Mouse (Mus musculus): ENCODE results near the gene H2-M10.2. TPM values are rescaled to one million over a fixed set of nuclear protein-coding genes. Genes with fewer than 3 reads are reported as not detected.

Gene H2-M10.2
- polyA plus RNA-seq, 2 experiments: not detected

- H3K4me1 ChIP-seq (replicated peaks; ENCODE audit: control insufficient read depth in 2 of 2, insufficient read depth in 2 of 2, low read length in 1 of 2): no peaks in the 10 kb centered on the region
- no peaks in the 10 kb centered on the region for H3K27me3 ChIP-seq (ENCODE audit: control insufficient read depth, insufficient read depth, low read length)
- peaks cover 18% of the 10 kb centered on the region for H3K36me3 ChIP-seq (replicated peaks; ENCODE audit: control insufficient read depth, insufficient read depth, low read depth)
- WGBS (ENCODE audit: insufficient replicate concordance): 81% methylated on average over 3 of the region's 3 CpGs
- no peak overlapping the region for H3K4me2 ChIP-seq (ENCODE audit: low read depth)
- no peak for ATAC-seq (ENCODE audit: insufficient read depth)
- H3K9me3 ChIP-seq (ENCODE audit: control insufficient read depth, low read length): no peaks in the 10 kb centered on the region
- no peak overlapping the region for H3K4me3 ChIP-seq (ENCODE audit: insufficient read depth in 1 of 2, low read depth in 2 of 2, low read length in 2 of 2)
- TF ChIP-seq EP300 (IDR thresholded peaks at IDR 0.05; ENCODE audit: low read depth) (no peak), CTCF (IDR thresholded peaks at IDR 0.05; ENCODE audit: low read depth) (no peak)
- no peak overlapping the region for H3K9ac ChIP-seq (replicated peaks)
- H3K27ac ChIP-seq: no peak overlapping the region
- no peak for DNase-seq (ENCODE audit: low read depth in 3 of 3, low spot score in 3 of 3)
These were observed 21.9 kb downstream of the H2-M10.2 start for GRCm38 (mm10) chr17:36264273-36264925.

- ATAC-seq (ENCODE audit: insufficient read depth) (no peak), DNase-seq (ENCODE audit: low read depth in 3 of 3, low spot score in 3 of 3) (no peak)
- no peaks in the 10 kb centered on the region for H3K27me3 ChIP-seq (ENCODE audit: control insufficient read depth, insufficient read depth, low read length)
- TF ChIP-seq CTCF (IDR thresholded peaks at IDR 0.05; ENCODE audit: low read depth) (no peak), EP300 (IDR thresholded peaks at IDR 0.05; ENCODE audit: low read depth) (no peak)
- H3K9ac ChIP-seq (replicated peaks): no peak overlapping the region
- 49% methylated on average over 9 of the region's 9 CpGs for WGBS (ENCODE audit: insufficient replicate concordance)
- H3K27ac ChIP-seq: no peak overlapping the region
- H3K9me3 ChIP-seq (ENCODE audit: control insufficient read depth, low read length): no peaks in the 10 kb centered on the region
- peaks cover 10% of the 10 kb centered on the region for H3K36me3 ChIP-seq (replicated peaks; ENCODE audit: control insufficient read depth, insufficient read depth, low read depth)
- no peak overlapping the region for H3K4me2 ChIP-seq (ENCODE audit: low read depth)
- peaks cover 3% of the 10 kb centered on the region in 2 experiments; a peak in 2 of 4 replicates for H3K4me1 ChIP-seq (replicated peaks; ENCODE audit: control insufficient read depth in 2 of 2, insufficient read depth in 2 of 2, low read length in 1 of 2)
- H3K4me3 ChIP-seq (ENCODE audit: insufficient read depth in 1 of 2, low read depth in 2 of 2, low read length in 2 of 2): no peak overlapping the region
These were observed 24.7 kb downstream of the H2-M10.2 start for GRCm38 (mm10) chr17:36261511-36262166.

GRCm38 (mm10) chr17:36257969-36258368 is 28.3 kb downstream of the H2-M10.2 start, which contains the start of gene Rpp21:
TSS of gene Rpp21 (minus strand) at chr17:36258069.
- peak within 1 kb of the TSS; percentile 93 for H3K9ac ChIP-seq (replicated peaks)
- WGBS (ENCODE audit: insufficient replicate concordance): 46% methylated on average over 6 of the region's 6 CpGs
- peak within 1 kb of the TSS; percentile 73 to 86 for H3K4me3 ChIP-seq (ENCODE audit: insufficient read depth in 1 of 2, low read depth in 2 of 2, low read length in 2 of 2)
- TF ChIP-seq EP300 (IDR thresholded peaks at IDR 0.05; ENCODE audit: low read depth) (no peak), CTCF (IDR thresholded peaks at IDR 0.05; ENCODE audit: low read depth) (no peak)
- DNase-seq (ENCODE audit: low read depth in 3 of 3, low spot score in 3 of 3) (no peak), ATAC-seq (ENCODE audit: insufficient read depth) (no peak)
- peaks cover under 1% of the 10 kb centered on the region; the same call in 1 of the 2 replicates for H3K36me3 ChIP-seq (replicated peaks; ENCODE audit: control insufficient read depth, insufficient read depth, low read depth)
- H3K27me3 ChIP-seq (ENCODE audit: control insufficient read depth, insufficient read depth, low read length): no peaks in the 10 kb centered on the region
- peak within 1 kb of the TSS; percentile 68 for H3K4me2 ChIP-seq (ENCODE audit: low read depth)
- H3K4me1 ChIP-seq (replicated peaks; ENCODE audit: control insufficient read depth in 2 of 2, insufficient read depth in 2 of 2, low read length in 1 of 2): peaks cover 3 to 4% of the 10 kb centered on the region in 2 experiments; a peak in 2 of 4 replicates
- H3K9me3 ChIP-seq (ENCODE audit: control insufficient read depth, low read length): no peaks in the 10 kb centered on the region
- H3K27ac ChIP-seq: peak within 1 kb of the TSS; percentile 10; the same call in 1 of the 2 replicates

DNA sequence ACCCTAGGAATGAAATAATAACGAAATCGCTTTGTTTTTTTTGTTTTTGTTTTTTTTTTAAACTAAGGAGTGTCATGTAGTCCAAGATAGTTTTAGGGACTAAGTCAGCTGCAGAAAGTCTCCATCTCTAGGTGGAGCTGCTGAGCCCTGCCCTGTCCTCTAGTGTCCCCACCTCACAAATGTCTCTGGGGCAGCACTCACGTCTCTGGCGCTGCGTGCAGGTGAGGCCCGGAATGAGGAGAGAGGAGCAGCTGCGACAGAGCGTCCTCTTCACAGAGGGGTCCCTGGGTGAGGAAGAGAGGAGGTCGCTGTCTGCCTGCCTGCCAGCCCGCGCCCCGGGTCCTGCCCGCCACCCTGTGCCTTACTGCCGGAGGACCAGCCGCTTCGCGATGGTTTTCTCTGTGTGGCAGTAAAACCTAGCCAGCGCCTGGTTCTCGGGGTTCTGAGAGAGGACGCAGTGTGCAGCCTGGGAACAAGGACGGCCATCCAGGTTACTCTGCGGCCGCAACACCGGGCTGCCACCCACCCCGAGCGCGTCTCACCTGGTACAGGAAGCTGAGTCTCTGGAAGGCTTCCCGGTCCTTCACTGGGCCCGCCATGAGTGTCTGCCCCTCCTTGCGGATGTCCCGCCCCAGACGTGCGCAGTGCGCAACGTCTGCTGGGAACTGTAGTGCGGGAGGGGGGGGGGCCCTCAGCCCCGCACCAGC is 28.9 kb downstream of the H2-M10.2 start:
- ATAC-seq (ENCODE audit: insufficient read depth) (peak; percentile 92), DNase-seq (ENCODE audit: low read depth in 3 of 3, low spot score in 3 of 3) (peak; percentile 41 to 60 (median 45))
- WGBS (ENCODE audit: insufficient replicate concordance): under 1% methylated on average over 37 of the region's 37 CpGs

More for the DNA sequence above, 28.9 kb downstream of the H2-M10.2 start:
- Histone ChIP-seq H3K27me3 (ENCODE audit: control insufficient read depth, insufficient read depth, low read length) (no peaks in the 10 kb centered on the region), H3K4me2 (ENCODE audit: low read depth) (peak overlapping the region; percentile 68), H3K4me3 (ENCODE audit: insufficient read depth in 1 of 2, low read depth in 2 of 2, low read length in 2 of 2) (peak overlapping the region; percentile 73 to 86), H3K36me3 (replicated peaks; ENCODE audit: control insufficient read depth, insufficient read depth, low read depth) (no peaks in the 10 kb centered on the region; the same call in 1 of the 2 replicates), H3K4me1 (replicated peaks; ENCODE audit: control insufficient read depth in 2 of 2, insufficient read depth in 2 of 2, low read length in 1 of 2) (peaks cover 3 to 4% of the 10 kb centered on the region in 2 experiments; a peak in 2 of 4 replicates), H3K27ac (peak overlapping the region; percentile 10; the same call in 1 of the 2 replicates), H3K9ac (replicated peaks) (peak overlapping the region; percentile 93), H3K9me3 (ENCODE audit: control insufficient read depth, low read length) (no peaks in the 10 kb centered on the region)
- TF ChIP-seq CTCF (IDR thresholded peaks at IDR 0.05; ENCODE audit: low read depth) (peak; percentile 89), EP300 (IDR thresholded peaks at IDR 0.05; ENCODE audit: low read depth) (no peak)

Measured in liver, embryonic 14.5 days (tissue).